Mouse (Mus musculus) CD8-positive naive resting alpha-beta T cell, adult 2 months (primary cell): ENCODE data around the gene Olfr320.
"Not testable (repeated sequence)": the region's sequence is repeated elsewhere in the genome, so short reads cannot be mapped to it uniquely, and the experiment has no call there.

ENCODE experiments used
- DNase-seq, 2 experiments: peaks; one replicate each; pipeline ENCODE4 v3.0.0; 2022; ENCODE audit warnings: low read depth in 2 of 2, low spot score in 2 of 2

The Olfr320 gene

GRCm38 (mm10) chr11:58680799-58681198 lies at the start of gene Olfr320:
Gene Olfr320, plus strand, starts transcription at chr11:58681099.
- DNase-seq = no peak

GRCm38 (mm10) chr11:58634878-58635277 lies 46.0 kb upstream of the Olfr320 start:
- DNase-seq = no peak

- peak; percentile 35 to 41 for DNase-seq
Observed at GRCm38 (mm10) chr11:58636376-58636977, 44.4 kb upstream of the Olfr320 start.

GRCm38 (mm10) chr11:58638176-58638701 lies 42.7 kb upstream of the Olfr320 start:
- no peak for DNase-seq

GRCm38 (mm10) chr11:58640272-58640867 lies 40.5 kb upstream of the Olfr320 start, which contains the start of gene Trim58:
Gene Trim58, plus strand, starts transcription at chr11:58640465.
- no peak for DNase-seq

- no peak for DNase-seq
Observed at GRCm38 (mm10) chr11:58641057-58641456, 39.8 kb upstream of the Olfr320 start.

GRCm38 (mm10) chr11:58641638-58642358 lies 39.1 kb upstream of the Olfr320 start:
- DNase-seq = no peak

- peak; percentile 15 to 50 for DNase-seq
Observed at GRCm38 (mm10) chr11:58643350-58643749, 37.5 kb upstream of the Olfr320 start.

GRCm38 (mm10) chr11:58655151-58655550 lies 25.7 kb upstream of the Olfr320 start:
- DNase-seq = no peak

GRCm38 (mm10) chr11:58658596-58658995 lies 22.3 kb upstream of the Olfr320 start, which contains the start of gene Olfr322:
Gene Olfr322, plus strand, starts transcription at chr11:58658782.
- DNase-seq = no peak

GRCm38 (mm10) chr11:58669252-58669651 lies 11.6 kb upstream of the Olfr320 start:
- no peak for DNase-seq

GRCm38 (mm10) chr11:58671825-58672224 lies 9.1 kb upstream of the Olfr320 start:
- DNase-seq = no peak

GRCm38 (mm10) chr11:58698862-58699261 lies 18.0 kb downstream of the Olfr320 start, which contains the start of gene Olfr319:
Gene Olfr319, plus strand, starts transcription at chr11:58699162.
- DNase-seq = no peak

- no peak for DNase-seq
Observed at GRCm38 (mm10) chr11:58709086-58709485, 28.2 kb downstream of the Olfr320 start.

- DNase-seq = not testable (repeated sequence)
Observed at GRCm38 (mm10) chr11:58717723-58718122, 36.8 kb downstream of the Olfr320 start.

- DNase-seq = no peak
Observed at GRCm38 (mm10) chr11:58719701-58720100, 38.8 kb downstream of the Olfr320 start.

- no peak for DNase-seq
Observed at GRCm38 (mm10) chr11:58723914-58724313, 43.0 kb downstream of the Olfr320 start, which contains the start of gene Olfr318. Gene Olfr318, minus strand, starts transcription at chr11:58724014.

- DNase-seq = not testable (repeated sequence)
Observed at GRCm38 (mm10) chr11:58727896-58728650, 47.2 kb downstream of the Olfr320 start.

- no peak for DNase-seq
Observed at GRCm38 (mm10) chr11:58733372-58733771, 52.5 kb downstream of the Olfr320 start.
